Mouse (Mus musculus) retina, postnatal 7 days (tissue): ENCODE data around the gene Rnf227.

ENCODE experiments used
- DNase-seq: peaks from one replicate; pipeline ENCODE4 v3.0.0-alpha.2; 2012; ENCODE audit warnings: low read depth, low spot score

The Rnf227 gene

DNA sequence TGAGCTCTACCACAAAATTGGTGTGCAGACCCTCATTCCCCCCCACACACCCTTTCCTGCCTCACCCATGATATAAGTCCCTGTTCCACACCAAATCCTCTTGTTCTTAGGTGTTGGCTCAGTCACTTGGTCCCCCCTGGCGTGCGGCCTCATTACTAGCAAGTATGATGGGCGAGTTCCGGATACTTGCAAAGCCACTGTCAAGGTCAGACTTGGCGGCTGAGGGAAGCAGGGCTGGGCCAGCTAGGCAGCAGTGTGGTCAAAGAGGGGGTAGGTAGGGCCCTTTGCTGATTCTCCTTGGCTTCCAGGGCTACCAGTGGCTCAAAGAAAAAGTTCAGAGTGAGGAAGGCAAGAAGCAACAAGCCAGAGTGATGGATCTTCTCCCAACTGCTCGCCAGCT lies 9.1 kb upstream of the Rnf227 start:
- no peak for DNase-seq

DNA sequence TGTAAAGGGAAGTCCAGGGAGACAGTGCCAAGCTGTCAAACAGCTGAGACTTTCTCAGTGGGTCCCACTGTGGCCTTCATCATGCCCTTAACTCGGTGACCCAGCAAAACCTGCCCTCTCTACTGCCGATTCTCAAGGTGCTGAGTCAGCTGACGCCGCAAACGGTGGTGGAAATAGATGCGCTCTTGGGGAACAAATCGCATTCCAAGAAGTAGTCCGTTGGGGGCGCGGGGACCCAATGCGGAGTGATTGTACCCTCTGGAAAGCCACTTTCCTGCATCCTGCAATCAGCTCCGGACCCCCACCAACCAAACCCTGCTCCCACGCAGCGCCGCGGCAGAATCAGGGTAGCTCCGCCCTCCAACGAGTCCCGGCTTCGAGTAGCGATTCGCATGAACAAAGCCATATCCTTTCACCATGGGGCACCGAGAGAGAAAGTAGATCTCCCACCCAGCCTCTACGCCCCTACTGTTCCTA lies 8.3 kb upstream of the Rnf227 start:
- peak; percentile 68 for DNase-seq

DNA sequence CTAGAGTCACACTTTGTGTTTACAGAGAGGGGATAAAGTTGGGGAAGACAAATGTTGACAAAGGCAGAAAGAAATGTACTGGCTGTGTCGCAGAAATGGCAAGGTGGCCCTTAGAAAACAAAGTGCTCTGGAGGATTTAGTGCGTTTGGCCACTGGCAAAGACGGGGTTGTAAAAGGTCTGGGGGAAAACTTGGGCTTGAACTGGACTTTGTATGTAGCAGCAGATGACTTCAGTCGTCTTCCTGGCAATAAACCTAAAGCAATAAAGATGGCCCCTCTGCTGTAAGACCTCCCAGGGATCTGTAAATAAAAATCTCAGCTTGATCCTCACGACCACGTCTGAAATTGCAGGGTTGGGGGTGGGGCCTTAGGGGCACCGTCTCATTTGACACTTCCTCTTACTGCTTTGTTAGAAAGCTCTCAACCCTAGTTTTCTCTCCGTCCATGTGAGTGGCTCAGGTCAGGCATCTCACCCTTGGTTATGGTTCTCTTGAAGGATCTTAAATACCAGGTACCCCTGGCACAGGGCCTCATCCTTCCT lies 7.5 kb upstream of the Rnf227 start:
- DNase-seq, result no peak

DNA sequence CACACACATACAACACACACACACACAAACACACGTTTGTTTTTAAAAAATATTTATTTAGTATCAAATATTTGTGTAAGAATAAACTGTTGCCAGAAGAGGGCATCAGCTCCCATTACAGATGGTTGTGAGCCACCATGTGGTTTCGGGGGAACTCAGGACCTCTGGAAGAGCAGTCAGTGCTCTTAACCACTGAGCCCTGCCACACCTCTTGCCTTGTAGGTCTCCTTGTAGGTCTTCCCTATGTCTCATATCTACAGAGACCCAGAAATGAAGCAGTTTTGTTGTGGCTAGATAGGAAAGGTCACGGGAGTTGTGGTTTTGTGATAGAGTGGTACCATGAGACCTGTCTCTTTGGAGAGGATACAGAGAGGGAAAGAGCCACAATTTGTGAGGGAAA lies 6.3 kb upstream of the Rnf227 start:
- DNase-seq, result no peak

DNA sequence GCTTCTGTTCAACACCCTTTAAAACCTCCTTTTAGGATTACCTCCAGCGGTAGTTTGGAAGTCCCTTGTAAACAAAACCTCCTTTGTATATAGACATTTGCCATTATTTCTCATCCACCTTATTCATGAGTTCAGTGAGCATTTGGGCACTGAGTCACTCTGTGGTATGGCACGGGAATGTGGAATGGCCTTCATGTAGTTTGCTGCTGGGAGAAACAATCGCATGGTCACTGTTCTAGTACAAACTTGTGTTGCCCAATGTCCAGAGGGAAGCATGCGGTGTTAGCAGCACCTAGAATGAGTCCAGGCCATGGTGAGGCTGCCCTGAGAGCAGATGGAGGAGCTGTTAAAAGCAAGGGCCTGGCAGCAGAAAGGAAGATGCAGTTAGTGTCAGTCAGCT lies 5.5 kb upstream of the Rnf227 start:
- no peak for DNase-seq

DNA sequence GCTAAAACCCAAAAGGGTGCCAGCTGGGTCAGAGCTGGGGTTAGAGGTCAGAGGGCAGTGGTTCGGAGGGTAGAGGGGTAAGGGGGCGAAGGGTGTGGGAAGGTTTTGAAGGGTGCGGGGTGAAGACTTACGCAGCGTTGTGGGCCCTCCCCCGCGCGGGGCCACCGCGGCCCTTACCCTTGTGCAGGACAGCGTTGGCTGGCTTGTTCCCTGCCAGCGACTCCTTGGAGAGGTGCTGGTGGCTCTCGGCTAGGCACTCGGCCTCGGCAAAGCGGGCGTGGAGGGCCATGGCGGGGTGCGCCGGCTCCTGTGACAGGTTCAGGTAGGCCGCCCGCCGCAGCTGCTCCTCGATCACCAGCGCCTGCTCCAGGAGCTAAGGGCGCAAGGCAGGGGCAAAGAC lies 6.2 kb downstream of the Rnf227 start:
- DNase-seq, result no peak

DNA sequence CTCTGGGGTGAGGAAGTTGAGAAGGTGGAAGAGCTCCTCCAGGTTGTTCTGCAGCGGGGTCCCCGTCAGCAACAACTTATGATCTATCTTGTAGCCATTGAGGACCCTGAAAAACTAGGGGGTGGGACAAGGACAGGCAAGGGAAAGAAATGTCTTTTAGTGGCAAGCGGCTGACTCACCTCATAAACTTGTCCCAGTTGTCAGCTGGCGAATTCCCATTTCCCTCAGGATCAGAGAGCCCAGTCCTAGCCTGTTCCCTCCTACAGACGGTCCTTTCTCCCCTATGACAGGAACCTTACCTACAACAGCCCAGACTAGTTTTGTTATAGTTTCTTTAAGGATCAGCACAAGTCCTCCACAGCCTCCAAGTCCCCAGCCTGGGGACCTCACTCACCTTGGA lies 16.3 kb downstream of the Rnf227 start:
- no peak for DNase-seq

DNA sequence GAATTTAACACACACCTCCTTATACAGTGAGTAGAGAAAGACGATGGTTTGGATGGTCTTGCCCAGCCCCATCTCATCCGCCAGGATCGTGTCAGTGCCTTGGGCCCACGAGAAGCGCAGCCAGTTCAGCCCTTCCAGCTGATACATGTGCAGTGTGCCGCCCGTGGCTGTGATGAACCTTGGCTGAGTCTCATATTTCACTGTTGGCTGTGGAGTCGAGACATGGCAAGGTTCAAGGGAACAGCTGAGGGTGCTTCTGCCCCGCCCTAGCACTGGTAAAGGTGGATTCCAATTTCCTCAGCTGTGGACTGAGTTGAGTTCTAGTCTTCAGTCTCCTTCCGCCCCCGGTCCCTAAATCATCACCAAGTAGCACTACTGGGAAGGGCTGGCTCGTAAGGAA lies 17.4 kb downstream of the Rnf227 start:
- DNase-seq, result no peak

DNA sequence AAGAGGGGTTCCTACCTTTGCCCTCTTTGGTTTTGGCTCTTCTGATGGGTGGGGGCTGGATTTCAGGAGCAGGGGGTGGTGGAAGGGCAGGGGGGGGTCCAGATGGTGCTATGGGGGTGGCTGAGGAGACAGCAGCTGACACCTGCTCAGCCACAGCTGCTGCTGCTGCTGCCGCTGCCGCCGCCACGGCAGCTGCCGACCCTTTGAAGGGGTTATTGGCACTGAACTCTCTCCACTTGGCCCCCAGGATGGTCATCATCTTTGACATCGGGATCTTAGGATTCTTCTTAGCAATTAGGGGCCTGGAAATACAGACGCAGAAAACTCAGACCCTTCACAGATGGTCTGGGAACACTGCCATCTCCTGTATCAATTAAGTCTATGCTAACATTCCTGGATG lies 21.8 kb downstream of the Rnf227 start:
- DNase-seq, result no peak

DNA sequence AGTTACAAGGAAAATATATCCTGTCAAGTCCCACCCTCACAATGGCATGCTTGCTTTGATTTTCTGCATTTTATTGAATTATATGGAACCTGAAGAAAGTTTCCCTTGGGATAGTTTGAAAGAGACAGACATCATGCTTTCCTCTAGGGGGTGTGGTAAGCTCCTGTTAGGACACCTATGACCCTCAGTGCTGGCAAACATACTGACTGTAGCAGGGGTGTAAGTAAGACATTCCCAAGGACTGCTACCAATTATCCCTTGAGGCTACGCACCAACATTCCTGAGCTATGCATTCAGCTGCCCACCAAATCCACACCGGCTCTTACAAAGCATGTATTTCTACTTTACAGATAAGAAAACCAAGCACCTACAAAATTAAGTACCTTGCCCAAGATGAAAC lies 22.2 kb downstream of the Rnf227 start:
- no peak for DNase-seq

DNA sequence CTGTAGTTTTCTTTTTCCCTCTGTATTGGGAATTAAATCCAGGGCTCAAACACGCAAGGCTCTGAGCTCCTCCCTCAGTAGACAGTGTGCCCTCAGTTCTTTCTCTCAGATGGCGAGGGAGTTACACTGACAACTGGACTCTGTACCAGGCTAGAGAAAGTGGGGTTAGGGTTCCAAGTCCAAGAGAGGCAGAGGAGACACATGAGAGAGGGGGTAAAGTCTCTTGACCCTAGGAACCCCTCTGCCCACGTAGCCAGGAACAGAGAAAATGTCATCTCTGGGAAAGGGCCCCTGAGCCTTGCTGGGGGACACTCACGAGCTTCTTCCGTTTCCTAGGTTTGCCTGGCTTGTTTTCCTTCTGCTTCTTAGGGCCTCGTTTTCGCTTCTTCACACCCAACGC lies 24.1 kb downstream of the Rnf227 start:
- DNase-seq, result no peak

DNA sequence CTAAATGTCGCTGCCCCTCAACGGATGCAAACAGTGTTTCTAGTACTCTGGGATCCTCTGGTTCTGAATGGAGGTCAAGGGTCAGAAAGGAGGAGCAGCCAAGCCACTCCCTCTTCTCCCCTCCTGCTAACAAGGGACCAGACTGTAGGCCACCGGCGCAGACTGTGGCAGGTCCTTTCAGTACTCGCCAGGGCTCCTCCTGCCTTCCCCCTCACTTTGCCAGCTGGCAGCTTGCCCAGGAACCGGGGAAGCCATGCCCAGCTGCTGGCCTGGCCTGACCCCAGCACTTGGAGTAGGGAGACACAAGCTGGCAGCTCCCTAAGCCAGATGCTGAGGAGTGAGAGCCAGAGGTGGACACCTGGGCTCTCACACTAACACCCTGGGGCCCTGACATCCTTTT lies 24.6 kb downstream of the Rnf227 start:
- DNase-seq, result peak; percentile 87

DNA sequence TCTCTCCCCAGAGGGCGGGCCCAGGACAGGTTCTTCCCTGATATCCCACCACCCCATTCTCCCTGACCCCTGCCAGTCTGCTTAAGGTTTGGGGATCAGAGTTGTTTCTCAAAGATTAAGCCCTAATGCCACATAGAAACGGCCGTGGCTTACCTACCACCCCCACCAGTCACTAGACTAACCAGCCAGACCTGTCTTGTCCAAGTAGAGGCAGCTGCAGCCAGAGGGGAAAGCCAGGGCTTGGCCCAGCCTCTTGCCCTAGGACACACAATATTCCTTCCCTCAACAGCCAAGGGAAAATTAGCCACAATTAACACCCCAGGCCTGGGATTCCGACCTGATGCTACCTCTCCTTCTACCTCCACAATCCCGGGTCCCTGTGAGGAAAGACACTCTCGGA lies 25.5 kb downstream of the Rnf227 start:
- DNase-seq, result no peak

DNA sequence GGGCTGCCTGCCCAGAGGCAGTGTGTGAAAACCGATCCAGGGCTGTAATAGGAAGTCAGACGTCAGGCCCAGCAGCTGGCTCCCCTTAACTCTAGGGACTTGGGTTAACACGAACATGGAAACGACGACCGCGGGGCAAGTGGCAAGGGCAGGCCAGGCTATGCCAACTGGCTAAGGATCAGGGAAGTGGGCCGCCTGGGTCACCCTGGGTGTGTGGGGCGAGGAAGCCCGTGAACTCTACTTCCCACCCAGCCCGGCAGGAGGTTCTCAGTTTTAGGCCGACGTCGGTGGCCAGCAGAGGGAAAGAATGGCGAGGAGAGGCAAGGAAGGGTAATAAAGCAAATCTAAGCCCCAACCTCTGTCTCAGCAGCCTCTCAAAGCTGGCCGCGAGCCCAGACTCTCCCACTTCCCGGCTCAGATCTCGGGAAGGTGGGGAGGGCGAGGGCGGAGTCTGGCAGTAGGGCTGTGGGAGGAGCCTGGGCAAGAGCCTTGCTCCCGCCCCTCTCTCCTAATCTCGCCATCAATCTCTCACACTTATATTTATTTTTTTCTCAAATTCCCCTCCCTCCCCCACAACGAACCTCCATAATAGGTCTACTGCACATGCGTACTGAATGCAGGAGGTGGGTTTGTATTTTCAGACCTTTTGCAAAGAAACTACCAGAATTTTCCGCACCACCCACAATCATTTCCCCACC lies 26.0 kb downstream of the Rnf227 start:
- peak; percentile 88 for DNase-seq

DNA sequence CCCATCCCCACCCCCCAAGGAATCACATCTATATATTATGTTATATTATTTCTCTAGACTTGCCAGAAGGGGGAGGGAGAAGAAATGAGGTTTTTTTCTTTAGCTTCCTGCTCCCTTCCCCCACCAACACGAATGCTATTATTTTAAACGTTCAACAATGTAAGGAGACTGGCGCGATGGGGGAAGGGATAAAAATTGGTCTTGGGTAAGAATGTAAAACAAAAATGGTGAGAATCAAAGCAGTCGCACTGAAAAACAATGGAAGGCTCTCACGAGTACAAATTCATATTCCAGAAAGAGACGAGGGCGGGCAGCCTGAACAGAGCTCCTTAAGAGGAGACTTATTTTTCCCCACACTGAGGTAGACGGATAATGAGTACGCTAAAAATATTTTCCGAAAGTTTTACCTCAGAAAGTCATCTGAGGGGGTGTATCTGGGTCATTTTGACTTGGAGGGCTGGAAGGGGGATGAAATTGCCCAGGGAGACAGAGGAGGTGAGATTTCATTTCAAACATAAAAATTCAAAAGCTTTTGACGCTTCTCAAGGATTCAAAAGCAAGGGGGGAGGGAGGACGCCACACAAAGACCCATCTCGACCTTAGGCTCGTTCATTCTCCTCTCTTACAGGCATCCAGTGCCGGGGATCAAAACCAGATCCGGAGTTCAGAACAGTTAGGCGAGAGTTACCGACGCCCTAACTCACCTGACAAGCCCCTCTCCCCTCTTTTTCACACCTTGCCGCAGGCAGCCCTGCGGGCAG lies 26.8 kb downstream of the Rnf227 start:
- no peak for DNase-seq

DNA sequence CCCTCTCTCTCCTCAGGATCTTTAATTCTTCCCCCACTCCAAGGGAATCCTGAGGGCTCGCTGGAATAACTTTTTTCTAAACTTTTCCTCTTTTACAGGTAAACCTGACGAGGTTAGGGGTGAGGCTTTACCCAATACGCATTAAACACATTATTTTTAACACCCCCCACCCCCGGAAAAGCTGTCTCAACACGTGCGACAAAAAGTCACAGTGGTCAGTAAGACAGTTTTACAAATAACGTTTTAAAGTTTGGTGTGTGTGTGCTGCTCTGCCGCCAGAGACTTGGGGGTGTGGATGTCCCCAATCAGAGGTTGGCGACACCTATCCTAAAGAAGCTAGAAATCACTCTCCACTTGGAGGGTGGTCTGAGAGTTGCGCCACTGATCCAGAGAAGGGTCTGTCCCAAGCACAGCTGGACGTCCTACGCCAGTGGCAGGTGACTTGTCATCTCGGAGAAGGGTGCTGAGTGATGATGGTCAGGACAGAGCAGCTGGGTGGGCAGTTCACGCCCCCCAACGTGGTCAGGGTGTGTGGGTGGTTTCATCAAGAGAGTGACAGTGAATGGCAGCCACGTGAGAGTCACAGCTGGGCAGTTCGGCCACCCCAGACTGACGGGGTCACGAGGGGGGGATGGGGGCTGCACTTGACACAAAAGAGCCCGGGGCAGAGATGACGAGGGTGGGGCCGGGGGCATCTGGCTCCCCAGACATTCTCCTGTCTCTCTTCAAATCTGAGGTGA lies 27.5 kb downstream of the Rnf227 start:
- no peak for DNase-seq

DNA sequence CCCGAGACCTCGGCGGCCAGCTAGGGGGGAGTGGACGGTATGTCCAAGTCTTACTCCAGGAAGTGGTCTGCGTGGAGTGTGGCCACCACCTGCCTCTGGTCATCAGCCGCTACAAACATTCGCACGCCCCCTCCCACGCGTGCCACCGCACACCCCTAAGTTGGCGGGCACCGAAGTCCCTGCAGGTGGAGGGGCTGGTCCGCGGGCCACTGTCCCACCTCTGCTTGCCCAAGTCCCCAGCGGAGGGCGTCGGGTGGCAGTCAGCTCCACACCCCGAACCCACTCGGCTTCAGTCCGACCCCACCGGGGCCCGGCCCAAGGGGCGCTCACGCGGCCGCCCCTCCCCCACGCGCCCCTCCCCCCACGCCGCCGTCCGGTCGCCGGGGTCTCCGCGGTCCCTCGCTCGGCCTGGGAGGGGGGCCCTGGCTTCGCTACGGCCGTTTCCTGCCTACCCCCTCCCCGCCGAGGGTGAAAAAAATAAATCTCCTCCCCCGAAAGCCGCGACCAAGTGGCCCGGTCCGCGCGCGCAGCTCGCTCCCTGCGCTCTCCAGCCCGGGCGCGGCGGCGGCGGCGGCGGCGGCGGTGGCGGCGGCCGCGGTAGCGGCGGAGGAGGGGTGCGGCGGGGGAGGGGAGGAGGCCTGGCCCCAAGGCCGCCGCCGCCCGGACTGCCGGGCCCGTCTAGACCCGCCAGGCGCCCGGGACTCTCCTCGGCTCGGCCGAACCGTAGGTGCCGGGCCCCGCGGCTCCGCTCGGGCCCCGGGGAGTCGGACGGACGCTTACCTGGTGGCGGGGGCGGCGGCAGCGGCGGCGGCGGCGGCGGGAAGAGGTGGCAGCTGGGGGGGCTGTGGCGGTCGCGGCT lies 28.3 kb downstream of the Rnf227 start:
- peak; percentile 49 for DNase-seq

DNA sequence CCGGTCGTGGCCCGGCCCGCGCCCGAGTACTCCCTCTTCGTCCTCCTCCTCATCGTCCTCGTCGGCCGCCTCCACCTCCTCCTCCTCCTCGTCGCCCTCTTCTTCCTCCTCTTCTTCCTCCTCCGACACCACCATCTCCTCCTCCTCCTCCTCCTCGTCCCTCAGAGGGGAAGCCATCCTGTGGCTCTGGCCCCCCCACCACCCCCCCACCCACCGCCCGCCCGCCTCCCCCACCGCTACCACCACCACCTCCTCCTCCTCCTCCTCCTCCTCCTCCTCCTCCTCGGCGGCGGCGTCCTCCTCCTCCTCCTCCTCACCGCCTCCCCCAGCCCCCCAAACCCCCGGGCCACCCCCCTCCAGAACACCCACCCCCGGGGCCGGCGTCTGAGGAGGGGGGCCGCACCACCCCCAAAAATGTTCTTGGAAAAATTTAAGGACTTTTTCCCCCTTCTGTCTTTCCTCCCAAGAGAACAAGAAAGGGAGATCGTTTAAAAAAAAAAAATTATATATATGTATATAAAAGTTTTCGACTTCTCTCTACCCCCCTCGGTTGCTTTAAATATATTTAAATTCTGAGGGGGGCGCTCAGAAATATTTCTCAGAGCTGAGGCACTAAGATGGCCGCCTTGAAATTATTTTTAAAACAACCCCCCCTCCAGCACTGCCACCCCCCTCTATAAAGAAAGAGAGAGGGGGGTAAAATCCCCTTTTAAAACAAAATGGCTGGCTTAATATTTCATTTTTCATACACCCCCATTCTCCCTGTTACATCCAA lies 29.1 kb downstream of the Rnf227 start, which contains the start of gene Chd3:
TSS of gene Chd3 (minus strand) at position 192 of the 775 bp plus-strand sequence.
- DNase-seq, result no peak

DNA sequence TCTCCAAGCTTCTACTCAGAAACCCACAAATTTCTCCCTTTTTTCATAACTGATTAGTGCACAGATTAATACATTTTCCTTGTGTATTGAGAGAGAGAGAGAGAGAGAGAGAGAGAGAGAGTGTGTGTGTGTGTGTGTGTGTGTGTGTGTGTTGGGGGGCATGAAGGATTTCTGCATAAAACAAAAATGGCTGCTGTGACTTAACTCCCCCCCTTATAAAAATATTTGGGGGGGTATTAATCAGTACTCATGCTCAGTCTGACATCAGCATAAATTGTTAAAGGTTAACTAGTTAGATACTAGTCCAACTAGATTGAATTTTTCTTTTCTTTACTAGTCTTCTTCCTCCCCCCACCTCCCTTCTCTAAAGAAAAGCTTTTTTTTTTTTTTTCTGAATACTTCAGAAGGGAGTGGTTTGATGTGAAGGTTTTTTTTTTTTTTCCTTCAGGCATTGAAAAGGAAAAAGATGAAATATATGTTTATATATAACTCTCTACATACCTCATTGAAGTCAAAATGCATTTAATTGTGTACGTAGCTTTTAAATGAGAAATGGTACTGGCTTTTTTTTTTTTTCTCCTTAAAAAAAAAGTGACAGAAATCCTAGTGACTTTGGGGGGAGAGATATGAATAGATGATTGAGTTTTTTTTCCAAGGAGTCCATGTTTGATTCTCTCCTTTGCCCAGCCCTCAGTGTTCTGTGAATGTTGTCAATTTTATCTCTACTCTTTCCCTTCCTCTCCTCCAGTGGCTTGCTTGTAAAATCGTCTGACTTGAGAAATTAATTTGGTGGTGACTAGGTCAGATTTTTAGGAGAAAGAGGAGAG lies 29.9 kb downstream of the Rnf227 start:
- DNase-seq, result no peak

DNA sequence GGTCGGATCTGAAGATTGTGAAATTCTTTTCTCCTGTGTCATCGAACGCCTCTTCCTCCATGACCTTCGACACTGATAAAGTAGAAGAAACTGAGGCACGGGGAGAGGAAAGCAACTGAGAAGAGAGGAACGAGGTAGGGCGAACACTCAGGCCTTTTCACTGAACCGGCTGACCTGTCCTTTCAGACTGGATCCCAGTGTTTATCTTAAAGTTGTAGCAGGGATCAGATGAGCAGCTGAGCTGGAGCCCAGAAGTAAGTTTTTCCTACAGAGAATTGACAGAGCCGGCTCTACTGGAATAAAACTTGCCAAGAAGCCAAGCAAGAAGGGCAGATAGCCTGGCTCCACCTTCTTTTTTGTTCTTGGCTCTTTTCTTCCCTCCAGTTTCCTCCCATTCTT lies 30.6 kb downstream of the Rnf227 start:
- DNase-seq, result no peak
